Mouse (Mus musculus): ENCODE data around the gene Grip1.
A peak's percentile ranks its signal among the peaks of the same experiment; 100 is the strongest.
"Not testable (repeated sequence)": the region's sequence is repeated elsewhere in the genome, so short reads cannot be mapped to it uniquely, and the experiment has no call there.

Grip1 gene

GRCm38 (mm10) chr10:120095716-120096115, 642.1 kb downstream of the Grip1 start:
- DNase-seq = no peak

- DNase-seq = no peak
Observed at GRCm38 (mm10) chr10:120097564-120097963, 643.9 kb downstream of the Grip1 start.

- no peak for DNase-seq
Observed at GRCm38 (mm10) chr10:120100806-120101205, 647.2 kb downstream of the Grip1 start.

GRCm38 (mm10) chr10:120111691-120112319, 658.2 kb downstream of the Grip1 start:
- no peak for DNase-seq

GRCm38 (mm10) chr10:120112507-120113396, 659.1 kb downstream of the Grip1 start, which contains the start of gene Helb:
Helb (minus strand) TSS chr10:120112987.
- DNase-seq = peak; percentile 99

- not testable (repeated sequence) for DNase-seq
Observed at GRCm38 (mm10) chr10:120113482-120113881, 659.9 kb downstream of the Grip1 start.

- DNase-seq = no peak
Observed at GRCm38 (mm10) chr10:120113980-120114379, 660.4 kb downstream of the Grip1 start.

GRCm38 (mm10) chr10:120114493-120114892, 660.9 kb downstream of the Grip1 start:
- DNase-seq = no peak

GRCm38 (mm10) chr10:120115249-120115648, 661.6 kb downstream of the Grip1 start:
- no peak for DNase-seq

GRCm38 (mm10) chr10:120123721-120124120, 670.1 kb downstream of the Grip1 start:
- DNase-seq = no peak

GRCm38 (mm10) chr10:120124801-120125464, 671.3 kb downstream of the Grip1 start:
- peak; percentile 86 for DNase-seq

GRCm38 (mm10) chr10:120125465-120125857, 671.8 kb downstream of the Grip1 start:
- DNase-seq = no peak

- no peak for DNase-seq
Observed at GRCm38 (mm10) chr10:120128601-120129277, 675.1 kb downstream of the Grip1 start.

GRCm38 (mm10) chr10:120130621-120131020, 677.0 kb downstream of the Grip1 start:
- peak; percentile 39 for DNase-seq

GRCm38 (mm10) chr10:120133697-120134096, 680.1 kb downstream of the Grip1 start:
- DNase-seq = no peak

GRCm38 (mm10) chr10:120136020-120136562, 682.5 kb downstream of the Grip1 start:
- no peak for DNase-seq
